ENCODE assay signal across 22 mouse cellular contexts in the genomic region with DNA sequence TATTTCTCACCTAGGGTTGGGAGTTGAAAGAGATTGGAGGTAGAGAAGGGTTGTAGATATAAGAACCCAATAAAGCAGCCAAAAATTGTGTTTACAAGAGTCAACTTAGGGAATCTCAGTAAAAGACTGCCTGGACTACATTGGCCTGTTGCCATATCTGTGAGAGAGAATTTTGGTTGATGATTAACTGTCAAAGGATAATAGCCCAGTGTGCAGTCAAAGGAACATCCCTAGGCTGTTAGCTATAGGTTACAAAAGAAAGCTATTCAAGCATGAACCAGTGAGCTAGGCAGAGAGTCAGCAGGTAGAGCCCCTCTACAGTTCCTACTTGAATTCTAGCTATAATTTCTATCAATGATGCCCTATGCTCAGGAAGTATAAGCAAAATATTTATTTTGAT.
DNase-seq lines count a peak whose midpoint lies in the region; ATAC-seq and TF ChIP-seq lines count a peak whose summit lies in the region.
"Had no signal": no experiment of that assay in that cellular context is flagged by ENCODE, and none has a peak within 500 bp of the region (broad histone marks: within the 10 kb centered on the region; RNA-seq: fewer than 3 reads in every experiment).

No protein-coding gene starts in this region.

- no peak overlapping the region for H3K4me3 ChIP-seq in intestine, embryonic 15.5 days (replicated peaks)
- H3K4me3 ChIP-seq in intestine, postnatal 0 days (ENCODE audit: low read depth, low read length), result no peak overlapping the region
- H3K4me3 ChIP-seq in kidney, embryonic 15.5 days (replicated peaks), result no peak overlapping the region
- no peak overlapping the region for H3K4me3 ChIP-seq in kidney, embryonic 16.5 days (ENCODE audit: low read length)
- H3K4me3 ChIP-seq: embryonic facial prominence, embryonic 13.5 days; forebrain, embryonic 13.5 days; gastrocnemius, adult 2 months; heart, embryonic 12.5 days; hindbrain, embryonic 10.5 days had no signal

- no peak for TF ChIP-seq CTCF in intestine, postnatal 0 days (IDR thresholded peaks at IDR 0.05; ENCODE audit: low read depth)

- H3K4me2 ChIP-seq in intestine, embryonic 15.5 days (replicated peaks), result no peak overlapping the region
- no peak overlapping the region for H3K4me2 ChIP-seq in intestine, postnatal 0 days (replicated peaks; ENCODE audit: low read depth)
- no peak overlapping the region for H3K4me2 ChIP-seq in kidney, embryonic 15.5 days
- H3K4me2 ChIP-seq in kidney, embryonic 16.5 days (replicated peaks; ENCODE audit: low read depth, low read length), result no peak overlapping the region
- H3K4me2 ChIP-seq: embryonic facial prominence, embryonic 13.5 days; forebrain, embryonic 13.5 days; heart, embryonic 12.5 days had no signal

- ATAC-seq in intestine, embryonic 15.5 days, result 0 out of 2 replicates have a peak, but pooled peaks have one; percentile 31
- ATAC-seq in intestine, postnatal 0 days, result no peak
- peak; percentile 91 for ATAC-seq in kidney, embryonic 15.5 days (replicated peaks; ENCODE audit: low FRiP score)
- ATAC-seq in kidney, embryonic 16.5 days (ENCODE audit: low FRiP score, low TSS enrichment), result peak; percentile 93
- ATAC-seq in activated CD4-positive, CD25-positive, alpha-beta regulatory T cell, adult 4 months, result no peak
- ATAC-seq: CD4-positive, CD25-positive, alpha-beta regulatory T cell, adult 4 months; forebrain, embryonic 13.5 days had no signal

- H3K27me3 ChIP-seq in intestine, embryonic 15.5 days (replicated peaks), result no peaks in the 10 kb centered on the region
- no peaks in the 10 kb centered on the region for H3K27me3 ChIP-seq in intestine, postnatal 0 days (replicated peaks; ENCODE audit: control insufficient read depth, insufficient read depth, low read length)
- no peaks in the 10 kb centered on the region for H3K27me3 ChIP-seq in kidney, embryonic 15.5 days
- no peaks in the 10 kb centered on the region for H3K27me3 ChIP-seq in kidney, embryonic 16.5 days (ENCODE audit: insufficient read depth, low read length)
- H3K27me3 ChIP-seq: embryonic facial prominence, embryonic 13.5 days; forebrain, embryonic 13.5 days; heart, embryonic 12.5 days had no signal

- no peak for DNase-seq in kidney, postnatal 4 days
- DNase-seq in kidney, postnatal 36 days, result peak; percentile 5 to 30
- no peak for DNase-seq in urinary bladder, adult 2 months (ENCODE audit: low spot score)
- DNase-seq: adrenal gland, adult 2 months; adrenal gland, postnatal 25 days; B cell, adult 2 months; cerebellum, adult 18-20 months; cerebellum, adult 9-11 months; cerebellum, postnatal 36 days; gastrocnemius, adult 2 months; gastrocnemius, postnatal 25 days had no signal

- no peak overlapping the region for H3K27ac ChIP-seq in intestine, embryonic 15.5 days
- H3K27ac ChIP-seq in intestine, postnatal 0 days (ENCODE audit: low read depth, low read length), result no peak overlapping the region
- H3K27ac ChIP-seq in kidney, embryonic 15.5 days, result no peak overlapping the region
- no peak overlapping the region for H3K27ac ChIP-seq in kidney, embryonic 16.5 days (ENCODE audit: low read length)
- H3K27ac ChIP-seq: embryonic facial prominence, embryonic 13.5 days; forebrain, embryonic 13.5 days; gastrocnemius, adult 2 months; hindbrain, embryonic 10.5 days had no signal

- H3K9ac ChIP-seq in intestine, embryonic 15.5 days, result no peak overlapping the region
- H3K9ac ChIP-seq in intestine, postnatal 0 days (ENCODE audit: low read depth, low read length), result no peak overlapping the region
- H3K9ac ChIP-seq in kidney, embryonic 15.5 days, result no peak overlapping the region
- H3K9ac ChIP-seq in kidney, embryonic 16.5 days (replicated peaks; ENCODE audit: low read length), result no peak overlapping the region
- H3K9ac ChIP-seq: embryonic facial prominence, embryonic 13.5 days; forebrain, embryonic 13.5 days; heart, embryonic 12.5 days had no signal

- H3K4me1 ChIP-seq in intestine, embryonic 15.5 days (replicated peaks), result no peaks in the 10 kb centered on the region
- no peaks in the 10 kb centered on the region for H3K4me1 ChIP-seq in intestine, postnatal 0 days (replicated peaks; ENCODE audit: control insufficient read depth, insufficient read depth, low read length)
- H3K4me1 ChIP-seq in kidney, embryonic 15.5 days, result no peaks in the 10 kb centered on the region
- H3K4me1 ChIP-seq in kidney, embryonic 16.5 days (ENCODE audit: insufficient read depth, low read length), result no peaks in the 10 kb centered on the region
- H3K4me1 ChIP-seq: embryonic facial prominence, embryonic 13.5 days; forebrain, embryonic 13.5 days; heart, embryonic 12.5 days; hindbrain, embryonic 10.5 days had no signal

- no peaks in the 10 kb centered on the region for H3K36me3 ChIP-seq in intestine, embryonic 15.5 days
- H3K36me3 ChIP-seq in intestine, postnatal 0 days (ENCODE audit: control insufficient read depth, insufficient read depth), result no peaks in the 10 kb centered on the region
- H3K36me3 ChIP-seq in kidney, embryonic 15.5 days, result no peaks in the 10 kb centered on the region
- H3K36me3 ChIP-seq in kidney, embryonic 16.5 days (ENCODE audit: insufficient read depth, low read length), result no peaks in the 10 kb centered on the region
- H3K36me3 ChIP-seq: embryonic facial prominence, embryonic 13.5 days; G1E; heart, embryonic 12.5 days; hindbrain, embryonic 10.5 days had no signal

- H3K9me3 ChIP-seq in intestine, embryonic 15.5 days, result no peaks in the 10 kb centered on the region
- no peaks in the 10 kb centered on the region for H3K9me3 ChIP-seq in intestine, postnatal 0 days (ENCODE audit: control insufficient read depth)
- H3K9me3 ChIP-seq in kidney, embryonic 15.5 days (replicated peaks), result no peaks in the 10 kb centered on the region
- no peaks in the 10 kb centered on the region for H3K9me3 ChIP-seq in kidney, embryonic 16.5 days (ENCODE audit: low read length)
- H3K9me3 ChIP-seq: embryonic facial prominence, embryonic 13.5 days; forebrain, embryonic 13.5 days; G1E; heart, embryonic 12.5 days; hindbrain, embryonic 10.5 days had no signal

Comparison
In these comparisons a context has a peak if more than half of its experiments do, and no peak if none do; other contexts are left out.
1. ATAC-seq: peak in intestine, embryonic 15.5 days (single experiment), kidney, embryonic 15.5 days (single experiment) and kidney, embryonic 16.5 days (single experiment); none in intestine, postnatal 0 days (single experiment) and activated CD4-positive, CD25-positive, alpha-beta regulatory T cell, adult 4 months (single experiment).
2. DNase-seq: peak in kidney, postnatal 36 days (2 of 2); none in kidney, postnatal 4 days (0 of 2) and urinary bladder, adult 2 months (single experiment).